Mouse (Mus musculus) intestine, postnatal 0 days (tissue): ENCODE results near the gene Col4a6. TPM values are rescaled to one million over a fixed set of nuclear protein-coding genes. Genes with fewer than 3 reads are reported as not detected.

Experiments
- ATAC-seq: fragments of 200-750 bp; cut with Nextera tagmentation; 2 replicates; pipeline ENCODE4 v1.8.0; 2017; ENCODE audit warnings: mild to moderate bottlenecking, moderate TSS enrichment, moderate library complexity
- H3K27ac ChIP-seq: fragments of 300-500 bp; sonication (generic); 2 replicates; pipeline ENCODE4 v1.5.1; 2014; ENCODE audit warnings: mild to moderate bottlenecking, low read depth, low read length, moderate library complexity
- H3K27me3 ChIP-seq: fragments of 300-500 bp; sonication (generic); replicated peaks from 2 replicates; pipeline ENCODE4 v1.6.1; 2014; ENCODE audit warnings: low read length, mixed read lengths; ENCODE audit not compliant: control insufficient read depth, insufficient read depth
- H3K36me3 ChIP-seq: fragments of 300-500 bp; sonication (generic); 2 replicates; pipeline ENCODE4 v1.6.1; 2014; ENCODE audit warnings: mild to moderate bottlenecking, moderate library complexity; ENCODE audit not compliant: control insufficient read depth, insufficient read depth
- H3K4me1 ChIP-seq: fragments of 300-500 bp; sonication (generic); replicated peaks from 2 replicates; pipeline ENCODE4 v1.6.1; 2014; ENCODE audit warnings: antibody characterized with exemption, low read length, mixed read lengths; ENCODE audit not compliant: control insufficient read depth, insufficient read depth
- H3K4me2 ChIP-seq: fragments of 300-500 bp; sonication (generic); replicated peaks from 2 replicates; pipeline ENCODE4 v1.6.1; 2014; ENCODE audit warnings: low read depth, mild to moderate bottlenecking, moderate library complexity
- H3K4me3 ChIP-seq: fragments of 300-500 bp; sonication (generic); 2 replicates; pipeline ENCODE4 v1.5.1; 2014; ENCODE audit warnings: low read depth, low read length
- H3K9ac ChIP-seq: fragments of 300-500 bp; sonication (generic); 2 replicates; pipeline ENCODE4 v1.6.1; 2014; ENCODE audit warnings: mild to moderate bottlenecking, low read depth, low read length
- H3K9me3 ChIP-seq: fragments of 300-500 bp; sonication (generic); 2 replicates; pipeline ENCODE4 v1.6.1; 2016; ENCODE audit warnings: mixed run types; ENCODE audit not compliant: control insufficient read depth
- CTCF ChIP-seq: sonication (generic); IDR thresholded peaks from 2 replicates; pipeline ENCODE4 v1.5.1; 2016; ENCODE audit warnings: low read depth, mild to moderate bottlenecking, control low read depth, antibody characterized with exemption, moderate library complexity
- WGBS: fragments of 180-500 bp; shearing (Covaris S2); extraction: QIAGEN DNeasy Blood & Tissue Kit; methylation state at CpG from one replicate; pipeline ENCODE4 v1.1.7; 2014; 5-methylcytosine and 5-hydroxymethylcytosine counted together
- polyA plus RNA-seq: library from polyadenylated mRNA; unstranded; fragments of >200 nt; fragmentation: Nextera tagmentation; extraction: Ambion mirVana; gene quantifications from 2 replicates; pipeline ENCODE4 v1.2.1, GENCODE M21; 2015

Col4a6 gene
- polyA plus RNA-seq, 1 experiment from 2014 or later = 0.80 TPM

- TF ChIP-seq CTCF = no peak
- H3K27me3 ChIP-seq = no peaks in the 10 kb centered on the region
- 65% methylated on average over 3 of the region's 3 CpGs for WGBS
Observed at GRCm38 (mm10) chrX:141292702-141293462, 181.0 kb downstream of the Col4a6 start.

GRCm38 (mm10) chrX:141276397-141276796 lies 197.5 kb downstream of the Col4a6 start:
- Histone ChIP-seq H3K27me3 (no peaks in the 10 kb centered on the region), H3K9me3 (no peaks in the 10 kb centered on the region), H3K36me3 (no peaks in the 10 kb centered on the region), H3K4me3 (no peak overlapping the region), H3K9ac (no peak overlapping the region), H3K4me2 (no peak overlapping the region), H3K27ac (no peak overlapping the region), H3K4me1 (no peaks in the 10 kb centered on the region)
- 94% methylated on average over 2 of the region's 2 CpGs for WGBS
- no peak for TF ChIP-seq CTCF
- no peak for ATAC-seq

More at GRCm38 (mm10) chrX:141292702-141293462, 181.0 kb downstream of the Col4a6 start:
- no peaks in the 10 kb centered on the region for H3K9me3 ChIP-seq
- ATAC-seq = no peak
- H3K27ac ChIP-seq = no peak overlapping the region
- no peak overlapping the region for H3K4me3 ChIP-seq
- H3K9ac ChIP-seq = no peak overlapping the region
- H3K4me1 ChIP-seq = no peaks in the 10 kb centered on the region
- no peak overlapping the region for H3K4me2 ChIP-seq
- H3K36me3 ChIP-seq = no peaks in the 10 kb centered on the region

GRCm38 (mm10) chrX:141265986-141266385 lies 207.9 kb downstream of the Col4a6 start:
- Histone ChIP-seq H3K4me1 (no peaks in the 10 kb centered on the region), H3K36me3 (no peaks in the 10 kb centered on the region), H3K9me3 (no peaks in the 10 kb centered on the region), H3K4me2 (no peak overlapping the region), H3K27ac (no peak overlapping the region), H3K27me3 (no peaks in the 10 kb centered on the region), H3K9ac (no peak overlapping the region), H3K4me3 (no peak overlapping the region)
- TF ChIP-seq CTCF = no peak
- 59% methylated on average over 1 of the region's 1 CpGs for WGBS
- no peak for ATAC-seq

- no peaks in the 10 kb centered on the region for H3K4me1 ChIP-seq
- no peaks in the 10 kb centered on the region for H3K9me3 ChIP-seq
- H3K36me3 ChIP-seq = no peaks in the 10 kb centered on the region
- WGBS = 48% methylated on average over 1 of the region's 1 CpGs
- H3K9ac ChIP-seq = no peak overlapping the region
- no peak overlapping the region for H3K4me2 ChIP-seq
- no peak overlapping the region for H3K27ac ChIP-seq
- ATAC-seq = no peak
- TF ChIP-seq CTCF = no peak
- H3K4me3 ChIP-seq = no peak overlapping the region
- no peaks in the 10 kb centered on the region for H3K27me3 ChIP-seq
Observed at GRCm38 (mm10) chrX:141249636-141250035, 224.2 kb downstream of the Col4a6 start.

GRCm38 (mm10) chrX:141236564-141237333 lies 237.1 kb downstream of the Col4a6 start:
- Histone ChIP-seq H3K27ac (no peak overlapping the region), H3K36me3 (no peaks in the 10 kb centered on the region), H3K4me3 (no peak overlapping the region), H3K4me2 (no peak overlapping the region), H3K9me3 (no peaks in the 10 kb centered on the region), H3K9ac (no peak overlapping the region), H3K27me3 (no peaks in the 10 kb centered on the region; the same call in 1 of the 2 replicates), H3K4me1 (no peaks in the 10 kb centered on the region)
- 57% methylated on average over 2 of the region's 2 CpGs for WGBS
- TF ChIP-seq CTCF = peak; percentile 71
- ATAC-seq = no peak

GRCm38 (mm10) chrX:141228169-141228568 lies 245.7 kb downstream of the Col4a6 start:
- Histone ChIP-seq H3K4me2 (no peak overlapping the region), H3K4me3 (no peak overlapping the region), H3K9ac (no peak overlapping the region), H3K27me3 (0 out of 2 replicates have a peak, but pooled peaks cover 3% of the 10 kb centered on the region), H3K27ac (no peak overlapping the region), H3K36me3 (no peaks in the 10 kb centered on the region), H3K4me1 (no peaks in the 10 kb centered on the region), H3K9me3 (no peaks in the 10 kb centered on the region)
- TF ChIP-seq CTCF = no peak
- no peak for ATAC-seq
- 82% methylated on average over 2 of the region's 2 CpGs for WGBS
